Mouse (Mus musculus) lung, embryonic 15.5 days (tissue): ENCODE results near the gene Oxld1. TPM values are rescaled to one million over a fixed set of nuclear protein-coding genes. Genes with fewer than 3 reads are reported as not detected.

Source experiments
- ATAC-seq: fragments of 200-750 bp; cut with Nextera tagmentation; 2 replicates; pipeline ENCODE4 v1.8.0; 2017; ENCODE audit warnings: moderate number of reproducible peaks, borderline replicate concordance; ENCODE audit not compliant: low FRiP score, low TSS enrichment; ENCODE audit errors: extremely low read depth
- H3K27ac ChIP-seq: fragments of 300-500 bp; sonication (generic); 2 replicates; pipeline ENCODE4 v1.5.1; 2015; ENCODE audit warnings: moderate library complexity, mild to moderate bottlenecking, inconsistent platforms
- H3K27me3 ChIP-seq: fragments of 300-500 bp; sonication (generic); 2 replicates; pipeline ENCODE4 v1.6.1; 2015; ENCODE audit warnings: inconsistent platforms
- H3K36me3 ChIP-seq: fragments of 300-500 bp; sonication (generic); 2 replicates; pipeline ENCODE4 v1.6.1; 2015; ENCODE audit warnings: inconsistent platforms
- H3K4me1 ChIP-seq: fragments of 300-500 bp; sonication (generic); 2 replicates; pipeline ENCODE4 v1.6.1; 2015; ENCODE audit warnings: inconsistent platforms
- H3K4me2 ChIP-seq: fragments of 300-500 bp; sonication (generic); 2 replicates; pipeline ENCODE4 v1.6.1; 2015; ENCODE audit warnings: inconsistent platforms, mild to moderate bottlenecking, moderate library complexity
- H3K4me3 ChIP-seq: fragments of 300-500 bp; sonication (generic); 2 replicates; pipeline ENCODE4 v1.5.1; 2015; ENCODE audit warnings: mild to moderate bottlenecking, inconsistent platforms
- H3K9ac ChIP-seq: fragments of 300-500 bp; sonication (generic); 2 replicates; pipeline ENCODE4 v1.6.1; 2015; ENCODE audit warnings: inconsistent platforms
- H3K9me3 ChIP-seq: fragments of 300-500 bp; sonication (generic); 2 replicates; pipeline ENCODE4 v1.6.1; 2016; ENCODE audit warnings: inconsistent platforms
- WGBS: fragments of 180-500 bp; shearing (Covaris S2); methylation state at CpG from one replicate; pipeline ENCODE4 v1.1.7; 2015; 5-methylcytosine and 5-hydroxymethylcytosine counted together
- polyA plus RNA-seq: library from polyadenylated mRNA; unstranded; fragments of >200 nt; fragmentation: Nextera tagmentation; extraction: Ambion mirVana; gene quantifications from 2 replicates; pipeline ENCODE4 v1.2.1, GENCODE M21; 2015

Oxld1 gene
- 12.7 and 13.0 TPM in 2 replicates for polyA plus RNA-seq

- no peaks in the 10 kb centered on the region for H3K9me3 ChIP-seq
- peak within 1 kb of the TSS; percentile 90 for H3K4me2 ChIP-seq
- WGBS: 3% methylated on average over 62 of the region's 62 CpGs
- no peaks in the 10 kb centered on the region for H3K27me3 ChIP-seq
- peak within 1 kb of the TSS; percentile 73 for H3K27ac ChIP-seq
- peak; percentile 91 for ATAC-seq
- peak within 1 kb of the TSS; percentile 93 for H3K9ac ChIP-seq
- H3K4me1 ChIP-seq: peaks cover 20% of the 10 kb centered on the region
- H3K4me3 ChIP-seq: peak within 1 kb of the TSS; percentile 87
- peaks cover 38% of the 10 kb centered on the region for H3K36me3 ChIP-seq
Measured at GRCm38 (mm10) chr11:120457772-120458751, at the start of gene Oxld1, which contains the start of gene Ccdc137. Gene Oxld1, minus strand, starts transcription at chr11:120458068. Gene Ccdc137, plus strand, starts transcription at chr11:120458115.

GRCm38 (mm10) chr11:120506899-120507298, 49.0 kb upstream of the Oxld1 start:
- 52% methylated on average over 4 of the region's 4 CpGs for WGBS
- peaks cover 8% of the 10 kb centered on the region for H3K4me1 ChIP-seq
- ATAC-seq: peak; percentile 44; the same call in 1 of the 2 replicates
- H3K27ac ChIP-seq: peak overlapping the region; percentile 95
- H3K4me3 ChIP-seq: no peak overlapping the region
- no peaks in the 10 kb centered on the region for H3K36me3 ChIP-seq
- H3K27me3 ChIP-seq: no peaks in the 10 kb centered on the region
- H3K4me2 ChIP-seq: no peak overlapping the region
- H3K9ac ChIP-seq: no peak overlapping the region
- no peaks in the 10 kb centered on the region for H3K9me3 ChIP-seq

- WGBS: 71% methylated on average over 3 of the region's 3 CpGs
- no peak for ATAC-seq
- H3K36me3 ChIP-seq: no peaks in the 10 kb centered on the region
- no peak overlapping the region for H3K9ac ChIP-seq
- no peaks in the 10 kb centered on the region for H3K27me3 ChIP-seq
- peaks cover 8% of the 10 kb centered on the region for H3K4me1 ChIP-seq
- H3K9me3 ChIP-seq: no peaks in the 10 kb centered on the region
- no peak overlapping the region for H3K27ac ChIP-seq
- H3K4me2 ChIP-seq: no peak overlapping the region
- no peak overlapping the region for H3K4me3 ChIP-seq
Measured at GRCm38 (mm10) chr11:120505661-120506060, 47.8 kb upstream of the Oxld1 start.

- Histone ChIP-seq H3K27me3 (no peaks in the 10 kb centered on the region), H3K27ac (no peak overlapping the region), H3K4me1 (peaks cover 10% of the 10 kb centered on the region; the same call in 1 of the 2 replicates), H3K36me3 (peaks cover 18% of the 10 kb centered on the region), H3K9ac (no peak overlapping the region), H3K4me2 (no peak overlapping the region), H3K9me3 (no peaks in the 10 kb centered on the region), H3K4me3 (no peak overlapping the region)
- WGBS: 74% methylated on average over 4 of the region's 4 CpGs
- no peak for ATAC-seq
Measured at GRCm38 (mm10) chr11:120501701-120502100, 43.8 kb upstream of the Oxld1 start.

GRCm38 (mm10) chr11:120501018-120501417, 43.1 kb upstream of the Oxld1 start:
- Histone ChIP-seq H3K4me2 (no peak overlapping the region), H3K4me3 (no peak overlapping the region), H3K9me3 (no peaks in the 10 kb centered on the region), H3K4me1 (peaks cover 10% of the 10 kb centered on the region; the same call in 1 of the 2 replicates), H3K27ac (no peak overlapping the region), H3K27me3 (no peaks in the 10 kb centered on the region), H3K9ac (no peak overlapping the region), H3K36me3 (peaks cover 25% of the 10 kb centered on the region)
- ATAC-seq: no peak
- 50% methylated on average over 6 of the region's 6 CpGs for WGBS

- Histone ChIP-seq H3K4me2 (no peak overlapping the region), H3K36me3 (peaks cover 30% of the 10 kb centered on the region), H3K4me3 (no peak overlapping the region), H3K27ac (peak overlapping the region; percentile 47; the same call in 1 of the 2 replicates), H3K4me1 (peaks cover 10% of the 10 kb centered on the region; the same call in 1 of the 2 replicates), H3K27me3 (no peaks in the 10 kb centered on the region), H3K9ac (no peak overlapping the region; the same call in 1 of the 2 replicates), H3K9me3 (no peaks in the 10 kb centered on the region)
- 0 out of 2 replicates have a peak, but pooled peaks have one; percentile 21 for ATAC-seq
- WGBS: 11% methylated on average over 3 of the region's 3 CpGs
Measured at GRCm38 (mm10) chr11:120500357-120500756, 42.5 kb upstream of the Oxld1 start.

- Histone ChIP-seq H3K4me3 (no peak overlapping the region), H3K9ac (no peak overlapping the region), H3K27ac (peak overlapping the region; percentile 47; the same call in 1 of the 2 replicates), H3K9me3 (no peaks in the 10 kb centered on the region), H3K4me2 (no peak overlapping the region), H3K4me1 (peaks cover 10% of the 10 kb centered on the region; the same call in 1 of the 2 replicates), H3K36me3 (peaks cover 34% of the 10 kb centered on the region), H3K27me3 (no peaks in the 10 kb centered on the region)
- no peak for ATAC-seq
- 66% methylated on average over 6 of the region's 6 CpGs for WGBS
Measured at GRCm38 (mm10) chr11:120499894-120500293, 42.0 kb upstream of the Oxld1 start.

- Histone ChIP-seq H3K9me3 (no peaks in the 10 kb centered on the region), H3K4me1 (peaks cover 12% of the 10 kb centered on the region; the same call in 1 of the 2 replicates), H3K27me3 (no peaks in the 10 kb centered on the region), H3K4me3 (no peak overlapping the region), H3K27ac (no peak overlapping the region), H3K9ac (no peak overlapping the region), H3K36me3 (peaks cover 39% of the 10 kb centered on the region), H3K4me2 (no peak overlapping the region)
- no peak for ATAC-seq
- WGBS: 82% methylated on average over 5 of the region's 5 CpGs
Measured at GRCm38 (mm10) chr11:120498891-120499290, 41.0 kb upstream of the Oxld1 start.

GRCm38 (mm10) chr11:120498226-120498625, 40.4 kb upstream of the Oxld1 start:
- 88% methylated on average over 12 of the region's 12 CpGs for WGBS
- ATAC-seq: no peak
- no peak overlapping the region for H3K4me2 ChIP-seq
- no peak overlapping the region for H3K9ac ChIP-seq
- no peak overlapping the region for H3K4me3 ChIP-seq
- no peaks in the 10 kb centered on the region for H3K9me3 ChIP-seq
- H3K36me3 ChIP-seq: peaks cover 39% of the 10 kb centered on the region
- H3K27me3 ChIP-seq: no peaks in the 10 kb centered on the region
- no peak overlapping the region for H3K27ac ChIP-seq
- peaks cover 19% of the 10 kb centered on the region for H3K4me1 ChIP-seq

- Histone ChIP-seq H3K4me3 (no peak overlapping the region), H3K4me1 (peaks cover 27% of the 10 kb centered on the region), H3K4me2 (no peak overlapping the region), H3K27me3 (no peaks in the 10 kb centered on the region), H3K36me3 (peaks cover 39% of the 10 kb centered on the region), H3K27ac (no peak overlapping the region), H3K9ac (no peak overlapping the region), H3K9me3 (no peaks in the 10 kb centered on the region)
- WGBS: 86% methylated on average over 3 of the region's 3 CpGs
- no peak for ATAC-seq
Measured at GRCm38 (mm10) chr11:120497436-120497835, 39.6 kb upstream of the Oxld1 start.

- no peak overlapping the region for H3K27ac ChIP-seq
- H3K9ac ChIP-seq: no peak overlapping the region
- H3K4me1 ChIP-seq: peaks cover 37% of the 10 kb centered on the region
- WGBS: 74% methylated on average over 3 of the region's 3 CpGs
- 0 out of 2 replicates have a peak overlapping the region, but pooled peaks have one; percentile 99 for H3K4me3 ChIP-seq
- ATAC-seq: no peak
- no peaks in the 10 kb centered on the region for H3K9me3 ChIP-seq
- peaks cover 41% of the 10 kb centered on the region for H3K36me3 ChIP-seq
- H3K27me3 ChIP-seq: no peaks in the 10 kb centered on the region
- H3K4me2 ChIP-seq: peak overlapping the region; percentile 93
Measured at GRCm38 (mm10) chr11:120493911-120494310, 36.0 kb upstream of the Oxld1 start.

- H3K4me3 ChIP-seq: peak overlapping the region; percentile 99
- 41% methylated on average over 3 of the region's 3 CpGs for WGBS
- peaks cover 41% of the 10 kb centered on the region for H3K36me3 ChIP-seq
- H3K9me3 ChIP-seq: no peaks in the 10 kb centered on the region
- H3K27ac ChIP-seq: peak overlapping the region; percentile 85
- peak overlapping the region; percentile 93 for H3K4me2 ChIP-seq
- no peaks in the 10 kb centered on the region for H3K27me3 ChIP-seq
- no peak for ATAC-seq
- peak overlapping the region; percentile 86 for H3K9ac ChIP-seq
- H3K4me1 ChIP-seq: peaks cover 37% of the 10 kb centered on the region
Measured at GRCm38 (mm10) chr11:120493351-120493750, 35.5 kb upstream of the Oxld1 start.
